Mouse (Mus musculus): Measurements from ENCODE around the gene Vmn1r239-ps.

- no peak for TF ChIP-seq CTCF (IDR thresholded peaks at IDR 0.05; ENCODE audit: control insufficient read depth, insufficient read depth, low read length)
- no peak for TF ChIP-seq POLR2A (IDR thresholded peaks at IDR 0.05; ENCODE audit: borderline replicate concordance, control insufficient read depth, low read depth, low read length)
These were observed 36.0 kb upstream of the Vmn1r239-ps start for GRCm38 (mm10) chrX:147489551-147489950.

All from bone marrow, adult 2 months (tissue).